Mouse (Mus musculus) thymus, adult 2 months (tissue): Measurements from ENCODE around the gene Ccdc184. TPM values are rescaled to one million over a fixed set of nuclear protein-coding genes. Genes with fewer than 3 reads are reported as not detected.

ENCODE experiments used
- DNase-seq: peaks from one replicate; pipeline ENCODE4 v3.0.0; 2021
- H3K27ac ChIP-seq: fragments of 200-500 bp; 2 replicates; pipeline ENCODE4 v1.5.1; 2012; ENCODE audit warnings: low read length, control low read depth; ENCODE audit not compliant: control insufficient read depth, insufficient read depth
- H3K27me3 ChIP-seq: fragments of 200-500 bp; 2 replicates; pipeline ENCODE4 v1.6.1; 2012; ENCODE audit warnings: mild to moderate bottlenecking, low read length, moderate library complexity, mixed read lengths; ENCODE audit not compliant: control insufficient read depth, insufficient read depth
- H3K36me3 ChIP-seq: fragments of 200-500 bp; 2 replicates; pipeline ENCODE4 v1.6.1; 2012; ENCODE audit warnings: mild to moderate bottlenecking, low read length, moderate library complexity; ENCODE audit not compliant: control insufficient read depth, insufficient read depth
- H3K4me1 ChIP-seq: fragments of 200-500 bp; replicated peaks from 2 replicates; pipeline ENCODE4 v1.6.1; 2012; ENCODE audit warnings: low read length; ENCODE audit not compliant: control insufficient read depth, insufficient read depth
- H3K4me3 ChIP-seq: fragments of 200-500 bp; 2 replicates; pipeline ENCODE4 v1.5.1; 2012; ENCODE audit warnings: mild to moderate bottlenecking, low read length, control low read depth, moderate library complexity; ENCODE audit not compliant: control insufficient read depth, insufficient read depth
- CTCF ChIP-seq: fragments of 200-500 bp; IDR thresholded peaks from 2 replicates; pipeline ENCODE4 v1.5.1; 2012; ENCODE audit warnings: mild to moderate bottlenecking, control low read depth, low read length, moderate library complexity, borderline replicate concordance; ENCODE audit not compliant: control insufficient read depth, poor library complexity, insufficient read depth; ENCODE audit errors: extremely low read depth
- POLR2A ChIP-seq: fragments of 200-500 bp; IDR thresholded peaks from 2 replicates; pipeline ENCODE4 v1.6.1; 2012; ENCODE audit warnings: mild to moderate bottlenecking, low read length, control low read depth, moderate library complexity; ENCODE audit not compliant: control insufficient read depth, poor library complexity, insufficient read depth; ENCODE audit errors: extremely low read depth
- WGBS: fragments of 180-500 bp; shearing (Covaris S2); methylation state at CpG from one replicate; pipeline ENCODE4 v1.1.7; 2018; 5-methylcytosine and 5-hydroxymethylcytosine counted together
- polyA plus RNA-seq: library from polyadenylated mRNA; depleted of rRNA; stranded (reverse); fragments of >200 nt; gene quantifications from 2 replicates; pipeline ENCODE4 v1.2.3, GENCODE M21; 2012

Ccdc184 gene
- polyA plus RNA-seq, 1 experiment = 1.3 TPM

DNA sequence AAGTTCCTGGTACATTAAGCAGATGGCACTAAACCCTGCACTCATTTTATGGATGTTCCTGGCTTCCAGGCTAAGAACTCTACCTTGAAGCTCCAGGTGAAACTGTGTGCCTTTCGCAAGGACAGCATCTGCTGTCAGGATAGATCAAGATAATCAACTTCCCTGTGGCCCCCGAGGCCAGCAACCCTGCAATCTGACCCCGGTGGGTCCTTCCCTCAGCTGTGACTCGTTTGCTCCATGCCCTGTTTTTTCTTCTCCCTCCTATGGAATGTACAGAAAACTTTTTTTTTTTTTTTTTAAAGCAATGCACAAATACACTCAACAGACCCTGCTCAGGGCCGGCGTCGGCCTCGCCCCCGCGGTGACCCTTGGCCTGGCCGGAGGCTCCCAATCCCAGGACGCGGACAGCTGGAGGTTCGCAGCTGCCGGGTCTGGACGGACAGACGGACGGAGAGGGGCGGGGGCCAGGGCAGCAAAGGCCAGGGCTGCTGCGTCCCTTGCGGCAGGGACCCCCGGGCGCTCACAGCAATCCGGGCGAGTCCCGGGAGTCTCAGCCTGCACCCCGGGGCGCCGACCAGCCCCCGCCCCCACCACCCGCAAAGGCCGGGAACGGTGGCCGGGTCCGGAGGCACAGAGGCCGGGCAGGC, 22.0 kb upstream of the Ccdc184 start:
- peaks cover 10% of the 10 kb centered on the region for H3K4me1 ChIP-seq
- H3K27me3 ChIP-seq = no peaks in the 10 kb centered on the region
- no peak for DNase-seq
- H3K4me3 ChIP-seq = peak overlapping the region; percentile 95
- peaks cover 12% of the 10 kb centered on the region; the same call in 1 of the 2 replicates for H3K36me3 ChIP-seq
- 2% methylated on average over 36 of the region's 36 CpGs for WGBS
- TF ChIP-seq CTCF (no peak), POLR2A (no peak)
- no peak overlapping the region for H3K27ac ChIP-seq

DNA sequence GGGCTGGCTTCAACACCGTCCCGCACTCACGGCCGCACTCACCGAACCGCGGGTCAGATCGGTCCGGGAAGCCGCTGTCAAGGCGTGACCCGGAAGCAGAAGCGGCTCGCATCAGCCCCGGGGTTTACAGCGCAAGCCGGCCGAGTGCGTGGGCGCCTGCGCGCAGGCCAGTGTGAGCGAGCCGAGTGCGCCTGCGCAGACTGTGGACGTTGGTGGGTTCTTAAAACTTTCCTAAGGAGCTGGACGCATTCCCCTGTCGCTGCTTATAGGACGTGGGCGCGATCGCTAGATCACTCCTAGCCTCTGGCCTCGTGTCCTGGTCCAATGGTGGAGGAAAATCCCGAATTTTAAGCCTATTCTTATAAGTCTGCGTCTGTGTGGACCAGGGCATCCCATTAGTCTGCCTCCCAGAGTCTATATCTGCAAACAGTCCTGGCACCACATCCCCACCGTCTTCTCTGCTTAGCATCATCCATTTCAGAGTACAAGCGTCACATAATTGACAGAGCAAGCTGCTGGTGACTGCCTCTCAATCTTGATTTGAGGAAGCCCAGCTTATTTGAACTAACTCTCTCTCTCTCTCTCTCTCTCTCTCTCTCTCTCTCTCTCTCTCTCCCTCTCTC, 21.3 kb upstream of the Ccdc184 start:
- no peak overlapping the region for H3K27ac ChIP-seq
- WGBS = 2% methylated on average over 38 of the region's 38 CpGs
- peaks cover 12% of the 10 kb centered on the region; the same call in 1 of the 2 replicates for H3K36me3 ChIP-seq
- DNase-seq = peak; percentile 88
- TF ChIP-seq POLR2A = peak; percentile 58; the same call in 1 of the 2 replicates
- TF ChIP-seq CTCF = 0 out of 2 replicates have a peak, but pooled peaks have one; percentile 35
- H3K4me1 ChIP-seq = peaks cover 10% of the 10 kb centered on the region
- H3K27me3 ChIP-seq = no peaks in the 10 kb centered on the region
- H3K4me3 ChIP-seq = peak overlapping the region; percentile 95

DNA sequence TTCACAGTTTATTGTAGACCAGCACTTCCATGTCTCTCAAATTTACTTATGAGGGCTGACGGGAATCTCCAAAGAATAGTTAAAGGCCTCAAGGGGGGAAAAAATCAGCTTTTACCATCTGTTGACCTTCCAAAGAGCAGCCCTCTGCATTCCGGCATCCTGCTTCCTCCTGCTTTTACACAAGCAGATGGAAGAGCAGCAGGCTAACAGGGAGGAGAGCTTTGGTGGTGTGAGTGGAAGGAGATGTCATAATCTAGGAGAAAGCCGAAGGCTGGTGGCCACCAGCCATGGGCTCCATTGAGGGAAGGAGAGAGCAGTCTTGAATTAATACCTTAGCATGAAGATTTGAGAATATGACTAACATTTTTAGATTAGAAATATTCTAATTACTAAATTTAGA, 18.6 kb upstream of the Ccdc184 start:
- 99% methylated on average over 3 of the region's 3 CpGs for WGBS
- no peak for DNase-seq
- Histone ChIP-seq H3K4me1 (peaks cover 10% of the 10 kb centered on the region), H3K27me3 (no peaks in the 10 kb centered on the region), H3K4me3 (no peak overlapping the region), H3K27ac (no peak overlapping the region), H3K36me3 (no peaks in the 10 kb centered on the region)
- TF ChIP-seq POLR2A (no peak), CTCF (no peak)

DNA sequence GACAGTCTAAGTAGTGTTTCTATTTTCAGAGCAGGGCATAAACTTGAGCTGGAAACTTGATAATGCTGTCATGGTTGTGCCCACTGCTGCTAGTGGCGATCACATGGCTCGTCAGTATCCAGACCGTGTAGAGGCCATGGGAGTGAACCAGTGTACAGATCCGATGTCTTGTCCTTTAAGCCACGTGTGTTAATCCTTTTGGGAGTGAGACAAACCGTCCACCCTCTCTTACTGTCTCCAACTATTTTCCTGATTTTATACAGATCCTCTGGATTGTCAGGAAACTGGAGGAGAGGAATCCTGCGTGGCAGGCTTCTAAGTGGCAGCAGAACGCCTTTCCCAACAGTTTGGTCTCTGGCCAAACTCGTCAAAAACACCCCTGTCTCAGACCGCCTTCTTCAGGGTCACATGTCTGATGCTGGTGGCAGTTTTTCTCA, 17.8 kb upstream of the Ccdc184 start:
- 78% methylated on average over 10 of the region's 10 CpGs for WGBS
- Histone ChIP-seq H3K27ac (no peak overlapping the region), H3K36me3 (no peaks in the 10 kb centered on the region), H3K4me1 (peaks cover 10% of the 10 kb centered on the region), H3K4me3 (no peak overlapping the region), H3K27me3 (no peaks in the 10 kb centered on the region)
- TF ChIP-seq POLR2A (no peak), CTCF (no peak)
- DNase-seq = no peak

DNA sequence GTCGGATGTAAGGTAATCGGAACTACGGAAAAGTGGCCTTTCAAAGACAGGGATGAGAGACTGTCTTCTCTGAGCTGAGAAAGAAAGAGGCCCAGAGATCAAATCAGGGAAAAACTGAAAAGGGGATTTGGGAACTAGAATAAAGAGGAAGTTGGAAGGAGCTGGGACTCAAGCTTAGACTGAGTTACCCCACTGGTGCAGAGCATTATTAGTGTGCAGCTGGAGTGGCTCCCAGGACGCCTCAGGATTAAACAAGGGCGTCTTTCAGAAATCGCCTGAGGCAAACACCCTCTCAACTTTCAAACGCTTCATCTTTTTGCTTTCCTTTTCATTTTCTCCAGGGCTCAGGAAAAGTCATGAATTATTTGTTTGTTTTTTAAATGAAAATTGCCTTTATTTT, 14.0 kb upstream of the Ccdc184 start:
- Histone ChIP-seq H3K4me3 (no peak overlapping the region), H3K27ac (no peak overlapping the region), H3K36me3 (no peaks in the 10 kb centered on the region), H3K27me3 (no peaks in the 10 kb centered on the region), H3K4me1 (no peaks in the 10 kb centered on the region)
- 87% methylated on average over 7 of the region's 7 CpGs for WGBS
- DNase-seq = no peak
- TF ChIP-seq POLR2A (no peak), CTCF (no peak)

DNA sequence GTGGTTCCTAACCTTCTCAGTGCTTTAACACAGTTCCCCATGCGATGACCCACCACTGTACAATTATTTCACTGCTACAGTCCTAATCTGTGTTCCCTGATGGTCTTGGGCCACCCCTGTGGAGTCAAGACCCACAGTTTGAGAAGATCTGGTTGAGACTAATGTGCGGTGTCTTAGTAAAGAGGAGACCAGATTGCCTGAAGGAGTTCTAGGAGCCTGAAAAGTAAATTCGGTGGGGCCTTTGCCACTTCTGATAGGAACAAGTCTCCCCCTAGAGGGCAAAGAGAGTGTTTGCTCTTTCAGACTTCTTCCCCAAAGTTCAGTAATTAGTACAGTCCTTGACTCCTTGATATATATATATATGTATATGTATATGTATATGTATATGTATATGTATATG, 13.3 kb upstream of the Ccdc184 start:
- DNase-seq = peak; percentile 11
- 37% methylated on average over 3 of the region's 3 CpGs for WGBS

More for the DNA sequence above, 13.3 kb upstream of the Ccdc184 start:
- TF ChIP-seq POLR2A = no peak
- no peak for TF ChIP-seq CTCF
- Histone ChIP-seq H3K27me3 (no peaks in the 10 kb centered on the region), H3K27ac (no peak overlapping the region), H3K4me1 (no peaks in the 10 kb centered on the region), H3K36me3 (no peaks in the 10 kb centered on the region), H3K4me3 (no peak overlapping the region)
